Mouse (Mus musculus) thymus, adult 18-20 months (tissue): ENCODE data around the gene Spaca6.
"Not testable (repeated sequence)": the region's sequence is repeated elsewhere in the genome, so short reads cannot be mapped to it uniquely, and the experiment has no call there.

Experiments used
- DNase-seq, 2 experiments: peaks; one replicate each; pipeline ENCODE4 v3.0.0; 2022; ENCODE audit warnings: mixed read lengths in 2 of 2

Gene Spaca6

DNA sequence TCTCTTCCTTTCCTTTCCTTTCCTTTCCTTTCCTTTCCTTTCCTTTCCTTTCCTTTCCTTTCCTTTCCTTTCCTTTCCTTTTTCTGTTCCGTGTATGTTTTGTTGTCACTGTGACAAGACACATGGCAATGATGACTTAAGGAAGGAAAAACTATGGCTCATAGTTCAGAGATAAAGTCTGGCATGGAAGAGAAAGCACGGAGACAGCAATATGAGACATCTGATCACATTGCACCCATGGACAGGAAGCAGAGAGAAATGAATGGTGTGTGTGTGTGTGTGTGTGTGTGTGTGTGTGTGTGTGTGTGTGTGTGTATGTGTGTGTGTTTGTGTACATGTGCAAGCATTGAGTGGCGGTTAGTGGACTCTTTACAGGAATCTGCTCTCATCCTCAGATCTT is 17.6 kb downstream of the Spaca6 start:
- DNase-seq = not testable (repeated sequence)

DNA sequence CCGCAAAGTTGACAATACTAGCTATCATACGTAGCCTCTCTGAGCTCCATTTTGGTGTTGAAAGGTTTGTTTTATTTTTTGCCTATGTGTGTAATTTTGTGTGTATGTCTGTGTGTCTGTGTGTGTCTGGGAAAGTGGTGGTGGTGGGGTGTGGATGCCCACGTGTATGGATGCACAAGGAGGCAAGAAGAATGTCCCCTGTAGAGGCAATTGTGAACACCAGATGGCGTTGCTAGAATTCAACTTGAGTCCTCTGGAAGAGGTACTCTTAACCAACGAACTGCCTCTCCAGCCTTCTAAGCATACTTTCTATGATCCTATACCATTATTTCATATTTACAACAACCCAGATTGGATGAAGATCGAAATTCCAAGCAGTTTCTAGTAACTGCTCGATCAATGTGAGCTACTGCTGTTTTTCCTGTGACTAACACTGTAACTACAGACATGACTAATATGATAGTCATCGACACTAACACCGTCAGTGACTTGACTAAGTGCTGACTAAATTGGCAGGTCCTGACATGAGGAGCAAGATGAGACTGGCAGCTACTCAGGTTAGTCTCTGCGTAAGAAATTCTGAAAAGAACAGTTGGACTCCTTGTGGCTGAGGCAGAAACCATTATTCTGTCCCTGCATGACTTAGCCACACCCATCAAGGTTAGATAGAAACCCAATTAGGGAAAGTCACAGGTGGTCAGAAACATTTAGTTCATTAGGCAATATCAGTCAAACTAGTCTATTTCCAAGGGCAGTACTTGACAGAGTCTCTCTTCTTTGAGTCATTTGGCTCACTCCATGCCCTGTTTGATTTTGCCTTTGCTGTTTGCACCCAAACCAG is 18.4 kb downstream of the Spaca6 start:
- DNase-seq = no peak

DNA sequence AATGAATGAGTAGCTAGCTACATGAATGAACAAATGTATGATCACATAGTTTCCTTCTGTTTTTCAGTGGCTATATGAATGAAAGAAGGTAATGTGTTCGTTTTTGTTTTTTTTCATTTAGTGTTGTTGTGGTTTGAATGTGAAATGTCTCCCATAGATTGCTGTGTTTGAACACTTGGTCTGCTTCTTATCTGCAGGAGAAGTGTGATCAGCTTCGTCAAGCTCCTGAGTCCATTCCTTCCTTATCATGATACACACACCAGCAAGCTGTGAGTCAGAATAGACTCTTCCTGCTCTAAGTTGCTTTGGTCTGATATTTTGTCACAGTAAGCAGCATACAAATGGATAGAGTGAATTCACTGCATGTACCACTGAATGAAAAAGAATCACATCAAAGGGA is 22.0 kb downstream of the Spaca6 start:
- no peak for DNase-seq

DNA sequence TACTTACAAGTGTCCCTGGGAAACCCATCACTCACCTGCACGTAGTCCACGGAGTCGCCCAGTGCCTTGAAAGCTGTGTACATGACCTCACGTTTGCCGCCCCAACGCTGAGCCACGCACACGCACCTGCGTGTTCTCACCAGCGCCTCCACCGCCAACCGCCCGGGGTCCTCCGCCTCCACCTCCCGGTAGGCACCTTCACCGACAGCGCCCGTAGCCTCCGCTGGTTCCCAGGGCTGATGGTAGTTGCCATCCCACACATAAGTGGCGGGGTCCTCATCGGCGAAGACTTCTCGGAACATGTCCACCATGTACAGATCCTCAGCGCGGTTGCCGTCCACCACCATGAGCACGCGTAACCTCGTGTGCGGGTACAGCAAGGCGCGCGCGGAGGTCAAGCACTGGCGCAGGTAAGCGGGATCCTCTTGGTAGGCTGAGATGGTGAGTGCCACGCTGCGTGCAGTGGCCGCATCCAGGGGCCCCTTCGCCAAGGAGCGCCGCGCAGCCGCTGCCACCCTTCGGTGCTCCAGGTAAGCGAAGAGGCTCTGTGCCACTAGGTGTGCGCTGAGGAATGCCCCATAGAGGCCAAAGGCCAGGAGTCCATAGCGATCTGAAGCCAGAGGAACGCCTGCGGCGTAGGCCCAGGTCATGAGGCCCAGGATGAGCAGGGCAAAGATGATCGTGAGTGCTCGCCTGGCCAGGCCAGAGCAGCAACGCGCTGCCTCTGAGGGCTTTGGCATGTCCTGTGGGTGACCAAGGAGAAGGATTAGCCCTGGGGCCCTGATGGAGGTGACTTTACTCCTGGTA is 23.2 kb downstream of the Spaca6 start:
- DNase-seq = no peak

DNA sequence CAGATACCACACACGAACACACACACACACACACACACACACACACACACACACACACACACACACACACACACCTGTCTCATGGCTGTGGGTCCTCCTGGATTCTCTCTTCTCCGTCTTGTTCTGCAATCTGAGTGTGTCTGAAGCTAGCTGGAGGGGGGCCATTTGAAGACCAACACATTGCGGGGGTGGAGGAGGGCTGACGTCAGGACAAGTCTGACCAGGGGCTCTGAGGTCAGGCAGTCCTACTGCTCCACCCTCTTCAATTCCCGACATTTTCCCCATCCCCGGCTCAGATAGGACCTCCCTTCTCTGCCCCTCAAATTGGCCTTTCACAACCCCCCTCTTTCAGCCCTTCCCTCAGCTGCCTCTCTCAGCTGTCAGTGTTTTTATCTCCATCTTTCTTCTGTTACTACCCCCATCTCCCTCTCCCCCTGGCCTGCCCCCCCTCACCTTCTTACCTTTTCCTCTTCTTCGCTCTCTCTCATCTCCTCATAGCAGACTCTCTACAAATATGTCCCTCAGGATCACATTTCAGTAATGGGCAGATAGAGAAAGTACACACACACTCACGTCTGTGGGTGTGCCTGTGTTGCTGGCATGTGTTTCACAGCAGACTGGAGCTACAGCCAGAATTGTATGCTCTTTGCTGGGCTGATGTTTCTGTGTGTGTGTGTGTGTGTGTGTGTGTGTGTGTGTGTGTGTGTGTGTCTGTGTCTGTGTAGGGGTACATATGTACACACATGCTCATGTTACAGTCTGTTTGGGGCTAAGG is 28.3 kb downstream of the Spaca6 start, which contains the start of gene Has1:
Gene Has1 (minus strand): TSS at position 142 of the 775 bp plus-strand sequence.
- no peak for DNase-seq

DNA sequence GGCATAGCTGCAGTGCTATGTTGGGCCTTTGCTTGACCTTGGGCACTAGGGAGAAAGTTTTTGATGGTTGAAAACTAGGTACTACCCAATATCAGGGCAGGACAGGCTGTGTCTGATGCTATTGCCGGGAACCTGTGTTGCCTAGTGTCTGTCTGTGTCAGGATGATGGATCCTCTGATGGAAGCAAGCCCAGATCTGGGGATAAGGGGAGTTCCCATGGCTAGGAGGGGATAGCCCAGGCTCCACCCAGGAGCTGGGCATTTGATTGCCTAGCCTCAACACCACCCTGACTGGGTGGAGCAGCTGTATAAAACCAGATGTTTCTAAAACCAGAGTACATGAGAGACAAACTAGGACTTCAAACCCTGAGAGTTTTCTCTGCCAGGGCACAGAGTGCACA is 29.7 kb downstream of the Spaca6 start:
- no peak for DNase-seq

DNA sequence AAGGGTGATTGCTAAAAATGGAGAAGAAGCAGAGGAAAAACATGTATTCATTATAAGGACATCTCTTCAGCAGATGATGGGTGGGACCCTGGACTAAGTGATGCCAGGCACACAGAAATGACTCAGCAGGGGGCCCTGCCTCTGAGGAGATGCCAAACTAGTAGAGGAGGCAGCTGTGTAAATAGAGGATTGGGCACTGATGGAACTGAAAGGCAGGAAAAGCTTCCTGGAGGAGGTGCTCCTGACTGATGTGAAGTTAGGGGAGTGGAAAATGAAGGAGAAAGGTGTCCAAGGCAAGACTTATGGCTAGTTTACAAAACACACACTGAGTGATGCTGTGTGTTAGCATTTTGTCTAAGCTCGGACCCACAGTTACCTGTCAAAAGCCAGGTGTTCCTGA is 30.5 kb downstream of the Spaca6 start:
- no peak for DNase-seq

DNA sequence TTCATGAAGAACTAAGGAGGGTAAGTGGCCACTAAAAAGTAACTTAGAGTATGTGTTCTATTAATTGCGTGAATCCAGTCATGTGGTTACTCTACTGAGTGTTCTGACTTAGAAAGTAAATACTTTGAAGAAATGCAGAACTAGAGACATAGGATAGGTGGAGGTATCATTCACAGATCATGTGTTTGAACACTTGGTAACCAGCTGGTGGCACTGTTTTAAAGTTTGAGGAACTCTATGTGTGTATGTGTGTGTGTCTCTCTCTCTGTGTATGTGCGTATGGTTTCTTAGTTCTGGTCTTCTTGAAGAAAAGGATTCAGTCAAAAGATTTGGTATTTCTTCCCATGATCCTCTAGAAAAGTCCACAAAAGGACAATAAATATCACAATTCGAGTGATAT is 33.2 kb downstream of the Spaca6 start:
- DNase-seq = no peak

DNA sequence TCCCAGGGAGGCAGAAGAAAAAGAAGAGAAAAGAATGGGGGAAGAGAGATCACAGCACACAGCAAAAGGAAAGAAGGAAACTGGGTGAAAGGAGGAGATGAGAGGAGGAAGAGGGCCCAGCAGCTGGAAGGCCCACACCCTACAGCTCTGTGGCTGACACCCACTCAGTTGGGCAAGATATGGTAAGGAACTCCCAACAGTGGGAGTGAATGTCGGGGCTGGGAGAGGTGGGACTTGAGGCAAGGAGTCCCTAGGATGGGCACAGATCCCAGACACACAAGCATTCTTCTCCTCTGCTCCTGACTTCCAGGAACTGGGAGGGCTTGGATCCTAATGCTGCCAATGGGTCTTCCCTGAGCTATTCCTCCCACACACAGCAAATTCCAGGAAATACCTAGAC is 35.4 kb downstream of the Spaca6 start:
- no peak for DNase-seq

DNA sequence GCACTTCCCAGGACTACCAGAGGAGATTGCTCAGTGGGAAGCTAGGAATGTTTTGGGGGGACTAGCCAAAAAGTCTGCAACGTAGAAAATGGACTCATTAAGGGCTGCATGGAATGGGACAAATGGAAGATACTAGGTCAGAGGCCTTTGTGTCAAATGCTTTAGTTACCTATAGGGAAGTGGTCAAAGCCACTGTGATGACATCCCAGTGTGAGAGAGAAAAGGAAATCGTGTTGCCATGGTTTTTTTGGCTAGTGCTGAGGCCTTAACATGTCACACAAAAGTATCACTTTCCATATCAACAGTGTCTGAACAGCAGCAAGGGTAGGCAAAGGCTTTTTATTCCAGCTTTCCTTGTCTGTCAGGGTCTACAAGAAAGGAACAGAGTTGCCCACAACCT is 38.2 kb downstream of the Spaca6 start:
- DNase-seq = no peak

DNA sequence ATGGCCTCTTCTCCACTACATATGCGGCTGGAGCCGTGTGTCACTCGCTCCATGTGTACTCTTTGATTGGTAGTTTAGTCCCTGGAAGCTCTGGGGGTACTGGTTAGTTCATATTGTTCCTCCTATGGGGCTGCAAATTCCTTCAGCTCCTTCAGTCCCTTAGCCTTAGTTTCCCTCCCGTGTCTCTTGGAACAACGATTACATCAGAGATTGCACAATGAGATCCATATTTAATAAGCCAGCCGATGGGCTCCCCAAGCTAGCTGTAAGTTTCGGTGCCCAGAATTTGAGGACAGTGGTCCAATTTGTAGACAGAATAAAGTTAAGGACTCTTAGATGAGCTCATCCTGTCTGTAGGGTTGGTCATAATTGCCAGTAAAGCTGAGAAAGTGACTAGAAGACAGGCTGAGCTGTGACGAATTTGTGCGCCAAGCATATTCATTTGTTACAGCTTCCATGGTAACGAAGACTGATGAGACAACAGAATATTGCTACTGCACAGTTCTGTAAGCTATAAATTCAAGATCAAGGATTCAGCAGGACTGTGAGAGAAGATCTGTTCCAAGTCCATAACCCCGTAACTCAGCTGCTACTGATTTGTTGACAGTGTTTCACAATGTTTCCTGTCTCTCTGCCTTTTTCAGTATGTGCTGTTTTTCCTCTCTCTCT is 40.0 kb downstream of the Spaca6 start:
- no peak for DNase-seq

DNA sequence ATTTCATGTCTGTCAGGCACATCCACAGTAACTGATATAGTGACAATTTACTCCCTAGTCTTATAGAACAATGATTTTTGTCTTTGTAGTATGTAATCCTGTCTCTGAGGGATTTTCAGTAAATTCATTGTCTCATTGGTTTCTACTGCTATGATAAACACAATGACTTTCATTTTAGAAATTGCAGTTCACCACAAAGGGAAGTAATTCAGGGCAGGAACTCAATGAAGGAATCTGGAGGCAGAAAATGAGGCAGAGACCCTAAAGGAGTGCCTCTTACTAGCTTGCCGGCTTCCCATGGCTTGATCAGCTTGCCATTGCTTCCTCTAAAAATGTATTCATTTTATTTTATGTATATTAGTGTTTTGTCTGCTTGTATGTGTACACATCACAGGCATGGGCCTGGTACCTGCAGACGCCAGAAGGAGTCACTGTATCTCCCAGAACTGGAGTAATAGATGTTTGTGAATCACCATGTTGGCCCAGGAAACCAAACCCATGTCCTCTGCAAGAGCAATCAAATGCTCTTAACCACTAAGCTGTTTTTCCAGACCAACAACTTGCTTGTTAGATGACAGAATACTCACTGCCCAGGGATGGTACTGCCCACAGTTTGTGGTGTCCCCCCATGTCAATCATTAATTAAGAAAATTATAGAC is 44.1 kb downstream of the Spaca6 start:
- DNase-seq = no peak

DNA sequence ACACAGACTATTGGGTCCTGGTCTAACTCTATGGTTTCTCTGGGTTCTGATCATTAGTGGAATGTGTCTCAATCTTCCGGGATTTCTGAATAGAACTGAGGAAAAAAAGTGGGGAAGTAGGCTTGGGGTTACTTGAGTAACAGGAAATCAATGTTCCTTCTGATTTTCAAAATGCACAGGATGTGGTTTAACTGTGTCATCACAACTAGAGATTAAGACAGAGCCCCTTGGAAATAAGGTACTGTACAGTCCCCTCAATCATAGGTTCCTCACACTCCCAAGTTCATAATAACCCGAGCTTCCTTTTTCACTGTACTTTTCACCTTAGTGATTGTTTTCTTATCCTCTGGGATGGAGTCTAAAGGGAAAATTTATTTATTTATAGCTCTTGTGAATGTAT is 44.7 kb downstream of the Spaca6 start:
- DNase-seq = no peak

DNA sequence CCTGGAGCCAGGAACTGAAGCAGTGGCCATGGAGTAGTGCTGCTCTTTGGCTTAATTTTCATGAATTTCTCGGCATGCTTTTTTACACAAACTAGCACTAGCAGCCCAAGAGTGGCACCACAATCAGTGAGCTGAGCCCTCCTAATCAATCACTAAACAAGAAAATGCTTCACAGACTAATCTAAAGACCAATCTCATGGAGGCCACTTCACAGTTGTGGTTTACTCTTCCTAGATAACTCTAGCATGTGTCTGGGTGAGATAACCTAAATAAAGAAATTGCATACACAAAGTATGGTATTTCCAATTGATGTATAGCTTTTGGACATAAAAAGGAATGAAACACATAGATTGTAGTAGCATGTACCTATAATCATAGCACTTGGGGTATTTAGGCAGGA is 52.4 kb downstream of the Spaca6 start:
- no peak for DNase-seq

DNA sequence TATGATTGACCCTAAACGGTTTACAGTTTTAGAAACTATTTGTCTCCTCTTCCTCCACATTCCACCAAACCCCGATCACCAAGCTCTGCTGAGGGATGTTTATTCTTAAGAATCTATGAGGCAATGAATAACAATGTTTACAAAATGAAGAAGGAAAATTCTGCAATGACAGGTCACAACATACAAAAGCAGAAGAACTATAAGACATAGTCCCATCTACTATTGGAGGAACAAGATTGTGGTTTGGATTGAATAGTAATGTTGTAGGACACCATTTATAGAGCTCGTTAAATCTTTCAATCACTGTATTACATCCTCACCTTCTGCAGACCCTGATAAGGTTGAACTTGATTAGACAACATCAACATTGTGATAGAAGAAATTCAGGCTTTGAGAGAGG is 55.7 kb downstream of the Spaca6 start:
- DNase-seq = no peak

DNA sequence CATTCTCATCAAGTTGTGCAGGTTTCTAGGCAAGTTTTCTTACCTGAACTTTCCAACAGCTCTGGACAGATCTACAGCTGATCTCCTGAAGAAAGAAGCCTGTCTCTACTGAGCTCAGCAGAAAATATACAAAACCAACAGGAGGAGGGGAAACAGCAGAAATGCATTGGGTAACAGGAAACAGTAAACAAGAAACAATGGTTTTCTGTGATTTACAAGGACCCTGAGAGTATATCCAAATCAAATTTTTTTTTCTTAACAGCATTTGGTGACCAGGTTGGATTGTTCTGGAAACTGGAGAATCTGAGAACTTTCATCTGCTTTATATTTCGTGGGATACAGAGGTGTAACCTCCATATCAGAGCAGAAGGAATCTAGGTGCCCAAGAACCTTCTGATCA is 56.9 kb downstream of the Spaca6 start, which contains the start of gene Fpr1:
Gene Fpr1 (minus strand): TSS at position 101 of the 400 bp plus-strand sequence.
- no peak for DNase-seq

DNA sequence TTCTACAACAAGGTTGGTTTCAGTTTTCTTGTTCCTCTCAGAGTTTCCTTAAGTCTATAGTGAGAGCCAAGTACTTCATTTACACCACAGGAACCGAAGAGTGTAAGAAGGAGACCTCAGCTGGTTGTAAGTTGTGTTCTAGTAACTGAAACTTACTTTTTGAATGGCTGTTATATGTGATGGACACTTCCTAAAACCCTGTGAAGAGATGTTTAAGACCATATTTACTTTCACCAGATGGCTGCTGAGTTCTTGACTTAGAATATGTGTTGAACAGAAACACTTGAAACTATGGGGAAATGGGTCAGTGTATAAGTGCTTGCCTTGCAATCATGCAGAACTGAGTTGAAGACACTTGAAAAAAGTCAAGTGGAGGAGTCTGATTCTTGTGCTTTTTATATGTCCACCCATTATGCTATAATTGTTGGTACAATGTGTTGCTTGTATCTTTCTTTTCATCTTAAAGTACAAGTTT is 60.9 kb downstream of the Spaca6 start, which contains the start of the genes Fpr2 and Fpr3:
Gene Fpr2 (plus strand): TSS at position 51 of the 475 bp plus-strand sequence.
Gene Fpr3 (plus strand): TSS at position 79 of the 475 bp plus-strand sequence.
- DNase-seq = no peak

DNA sequence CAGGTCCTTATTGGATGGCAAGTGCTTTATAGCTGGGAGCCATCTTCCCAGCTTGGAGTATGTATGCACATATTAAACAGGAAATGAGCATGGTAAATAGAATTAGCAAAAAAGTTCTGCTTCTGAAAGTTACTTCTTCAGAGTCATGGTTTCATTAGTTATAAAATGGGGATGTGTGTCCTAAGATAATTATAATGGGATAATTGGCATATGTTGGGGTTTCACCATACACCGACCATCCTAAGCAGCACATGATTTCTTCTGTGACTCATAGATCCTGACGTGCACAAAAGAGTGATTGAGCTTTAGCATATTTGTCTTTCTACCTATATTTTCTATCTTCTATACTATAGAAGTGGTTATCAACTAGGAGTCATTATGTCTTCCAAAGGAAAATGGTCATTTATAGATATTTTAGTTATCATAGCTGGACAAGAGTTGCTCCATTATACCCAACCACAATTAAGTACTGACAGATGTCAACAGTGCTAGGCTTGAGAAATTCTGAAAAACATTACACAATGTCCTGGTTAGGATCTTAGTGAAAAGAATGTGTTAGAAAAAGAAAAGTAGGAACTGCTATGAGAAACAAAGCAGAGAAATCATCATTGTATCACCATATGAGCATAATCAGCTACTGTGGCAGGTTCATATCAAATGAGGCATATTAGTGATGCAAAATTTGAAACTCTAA is 62.9 kb downstream of the Spaca6 start:
- DNase-seq = no peak
